Mouse (Mus musculus): ENCODE results near the gene Trmt2a. TPM values are rescaled to one million over a fixed set of nuclear protein-coding genes. Genes with fewer than 3 reads are reported as not detected.

The Trmt2a gene
- 3.7 and 3.8 TPM in 2 replicates for polyA plus RNA-seq (2012)

DNA sequence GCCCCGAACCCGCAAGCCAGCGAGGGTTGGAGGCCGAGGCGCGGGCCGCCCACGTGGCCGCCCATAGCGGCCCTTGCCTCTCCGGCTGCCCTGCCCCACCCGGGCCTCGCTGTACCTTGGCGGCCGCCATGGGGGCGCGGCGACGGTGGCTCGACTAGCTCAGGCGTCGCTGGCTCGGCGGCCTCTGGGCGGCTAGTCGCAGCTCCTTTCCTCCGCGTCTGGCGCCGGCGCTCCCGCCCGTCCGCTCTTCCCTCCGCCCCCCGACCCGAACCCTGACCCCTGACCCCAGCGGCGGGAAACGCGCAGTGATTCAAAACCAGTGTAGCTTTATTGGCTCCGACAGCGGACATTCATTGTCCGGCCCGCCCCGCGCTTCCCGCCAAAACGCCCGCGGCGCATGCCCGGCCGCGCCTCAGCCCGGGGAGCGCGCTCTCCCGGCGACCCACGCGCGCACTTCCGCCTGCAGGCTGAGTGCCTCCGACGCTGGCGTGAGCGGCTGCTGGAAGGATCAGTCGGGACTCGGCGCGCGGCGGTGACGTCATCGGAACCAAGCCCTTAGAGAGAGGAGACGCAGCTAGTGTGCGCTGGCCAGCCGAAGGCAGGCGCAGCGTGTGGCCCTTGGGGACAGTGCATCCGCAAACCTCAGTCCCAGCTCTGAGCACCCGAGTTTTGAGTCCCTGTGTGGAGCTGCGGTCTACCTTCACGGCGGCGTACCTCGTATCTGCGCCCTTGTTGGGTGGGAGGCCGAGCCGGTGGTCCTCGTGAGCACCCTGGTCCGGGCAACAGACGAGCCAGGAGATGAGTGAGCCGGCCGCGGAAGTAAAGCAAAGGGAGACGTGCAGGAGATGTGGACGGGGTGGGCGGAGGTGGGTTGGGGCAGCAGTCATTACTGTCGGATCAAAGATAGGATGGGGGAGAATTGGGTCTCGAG is at the start of gene Trmt2a, which contains the start of gene Ranbp1:
Trmt2a (plus strand) TSS at position 247 of the 931 bp plus-strand sequence.
Ranbp1 (minus strand) TSS at position 300 of the 931 bp plus-strand sequence.
- TF ChIP-seq GATA1 (IDR thresholded peaks at IDR 0.05; ENCODE audit: low read length): no peak
- no peak for TF ChIP-seq TAL1 (IDR thresholded peaks at IDR 0.05; ENCODE audit: low read length)
- Histone ChIP-seq H3K27me3 (ENCODE audit: control insufficient read depth) (no peaks in the 10 kb centered on the region), H3K9me3 (ENCODE audit: control insufficient read depth, low read length) (no peaks in the 10 kb centered on the region), H3K36me3 (ENCODE audit: control insufficient read depth) (peaks cover 80% of the 10 kb centered on the region), H3K4me1 (ENCODE audit: control insufficient read depth) (peaks cover 63% of the 10 kb centered on the region), H3K4me3 (replicated peaks) (peak within 1 kb of the TSS; percentile 79)

DNA sequence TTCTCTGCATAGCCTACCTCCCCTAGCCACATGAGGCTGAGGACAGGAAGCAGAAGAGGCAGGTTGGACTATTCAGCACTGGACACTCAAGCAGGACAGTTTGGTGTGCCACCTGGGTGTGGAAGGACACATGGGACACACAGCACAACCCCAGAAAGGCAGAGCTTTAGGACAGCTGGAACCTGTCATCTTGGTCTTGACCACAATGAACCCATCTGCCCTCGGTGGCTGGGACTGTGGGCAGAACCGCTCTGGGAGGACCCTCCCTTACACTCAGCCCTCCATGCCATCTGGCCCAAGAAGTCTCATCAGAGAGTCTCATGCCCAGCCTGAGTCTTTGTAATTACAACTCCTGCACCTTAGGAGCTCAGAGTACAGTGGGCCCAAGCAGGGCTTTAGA is 48.4 kb upstream of the Trmt2a start:
- TF ChIP-seq TAL1 (IDR thresholded peaks at IDR 0.05; ENCODE audit: low read length): no peak
- no peak for TF ChIP-seq GATA1 (IDR thresholded peaks at IDR 0.05; ENCODE audit: low read length)
- Histone ChIP-seq H3K4me3 (replicated peaks) (no peak overlapping the region), H3K36me3 (ENCODE audit: control insufficient read depth) (no peaks in the 10 kb centered on the region), H3K27me3 (ENCODE audit: control insufficient read depth) (no peaks in the 10 kb centered on the region), H3K4me1 (ENCODE audit: control insufficient read depth) (no peaks in the 10 kb centered on the region), H3K9me3 (ENCODE audit: control insufficient read depth, low read length) (no peaks in the 10 kb centered on the region)

DNA sequence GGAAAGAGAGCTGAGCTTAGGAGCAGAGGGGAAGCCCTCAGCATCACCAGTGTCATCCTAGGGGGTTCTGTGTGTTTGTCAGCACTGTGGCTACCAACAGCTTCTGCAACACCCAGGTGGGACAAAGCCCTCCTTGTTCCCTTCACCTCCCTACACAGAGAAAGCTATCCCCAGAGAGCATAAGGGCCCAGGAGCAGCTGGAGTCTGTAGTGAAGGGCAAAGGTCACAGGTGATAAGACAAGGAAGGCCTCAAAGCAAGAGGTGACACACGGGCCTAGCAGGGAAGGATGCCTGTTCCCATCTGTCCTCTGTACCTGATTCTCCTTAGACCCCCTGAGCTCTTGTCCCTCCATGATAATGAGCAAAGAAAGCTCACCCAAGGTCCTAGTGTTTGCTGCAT is 46.9 kb upstream of the Trmt2a start:
- Histone ChIP-seq H3K4me3 (replicated peaks) (no peak overlapping the region), H3K4me1 (ENCODE audit: control insufficient read depth) (no peaks in the 10 kb centered on the region), H3K9me3 (ENCODE audit: control insufficient read depth, low read length) (no peaks in the 10 kb centered on the region), H3K36me3 (ENCODE audit: control insufficient read depth) (no peaks in the 10 kb centered on the region), H3K27me3 (ENCODE audit: control insufficient read depth) (no peaks in the 10 kb centered on the region; the same call in 1 of the 2 replicates)
- no peak for TF ChIP-seq TAL1 (IDR thresholded peaks at IDR 0.05; ENCODE audit: low read length)
- TF ChIP-seq GATA1 (IDR thresholded peaks at IDR 0.05; ENCODE audit: low read length): no peak

DNA sequence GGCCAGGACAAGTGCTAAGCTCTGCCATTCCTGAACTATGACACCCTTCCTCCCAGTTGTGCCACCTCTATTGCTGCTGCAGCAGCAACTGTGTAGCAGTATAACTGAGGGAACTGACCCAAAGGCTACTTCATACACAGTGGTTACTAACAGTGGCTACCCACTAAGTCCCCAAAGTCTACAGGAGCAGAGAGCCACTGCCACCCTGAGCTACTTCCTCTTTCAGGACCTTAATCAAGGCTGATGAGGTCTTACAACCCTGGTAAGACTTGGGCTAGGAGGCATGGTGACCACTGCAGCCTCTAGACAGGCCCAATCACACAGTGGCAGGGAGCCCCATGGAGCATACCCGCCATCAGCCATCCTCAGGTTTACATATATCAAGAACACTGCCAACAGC is 46.4 kb upstream of the Trmt2a start:
- H3K36me3 ChIP-seq (ENCODE audit: control insufficient read depth): no peaks in the 10 kb centered on the region
- TF ChIP-seq TAL1 (IDR thresholded peaks at IDR 0.05; ENCODE audit: low read length): no peak
- no peak for TF ChIP-seq GATA1 (IDR thresholded peaks at IDR 0.05; ENCODE audit: low read length)
- H3K27me3 ChIP-seq (ENCODE audit: control insufficient read depth): no peaks in the 10 kb centered on the region; the same call in 1 of the 2 replicates
- no peaks in the 10 kb centered on the region for H3K4me1 ChIP-seq (ENCODE audit: control insufficient read depth)
- no peaks in the 10 kb centered on the region for H3K9me3 ChIP-seq (ENCODE audit: control insufficient read depth, low read length)
- H3K4me3 ChIP-seq (replicated peaks): no peak overlapping the region

DNA sequence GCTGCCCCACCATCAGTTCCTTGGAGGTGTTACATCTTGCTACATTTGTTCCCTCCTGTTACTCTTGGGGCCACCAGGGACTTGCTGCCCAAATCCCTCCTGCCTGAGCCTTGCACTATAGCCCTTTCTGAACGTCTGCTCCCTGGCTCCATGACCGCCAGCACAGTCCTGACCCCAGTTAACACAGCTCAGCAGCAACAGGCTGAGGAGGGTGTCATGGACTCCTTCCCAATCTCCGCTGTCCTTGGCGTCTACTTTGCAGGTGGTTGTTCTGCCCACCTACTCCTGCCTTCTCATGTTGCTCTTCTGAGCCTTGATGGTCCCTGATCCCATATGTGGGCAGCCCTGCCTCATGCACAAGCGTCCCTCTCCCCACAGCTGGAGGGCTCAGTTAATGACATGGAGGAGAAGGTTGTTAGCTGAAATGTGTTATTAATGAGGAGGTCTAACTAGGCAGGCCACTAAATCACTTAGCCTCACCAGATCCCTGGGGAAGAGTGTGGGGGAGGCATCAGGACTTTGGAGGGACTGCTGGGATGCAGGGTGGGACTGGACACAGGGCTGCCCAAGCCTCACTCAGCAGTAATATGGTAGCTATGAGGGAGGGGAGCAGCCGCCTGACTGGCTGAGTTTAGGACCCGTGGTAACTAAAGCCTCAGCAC is 44.9 kb upstream of the Trmt2a start:
- no peaks in the 10 kb centered on the region; the same call in 1 of the 2 replicates for H3K27me3 ChIP-seq (ENCODE audit: control insufficient read depth)
- H3K4me3 ChIP-seq (replicated peaks): no peak overlapping the region
- no peaks in the 10 kb centered on the region for H3K9me3 ChIP-seq (ENCODE audit: control insufficient read depth, low read length)
- no peaks in the 10 kb centered on the region for H3K36me3 ChIP-seq (ENCODE audit: control insufficient read depth)
- H3K4me1 ChIP-seq (ENCODE audit: control insufficient read depth): no peaks in the 10 kb centered on the region
- TF ChIP-seq GATA1 (IDR thresholded peaks at IDR 0.05; ENCODE audit: low read length): no peak
- TF ChIP-seq TAL1 (IDR thresholded peaks at IDR 0.05; ENCODE audit: low read length): 0 out of 3 replicates have a peak, but pooled peaks have one; percentile 2

DNA sequence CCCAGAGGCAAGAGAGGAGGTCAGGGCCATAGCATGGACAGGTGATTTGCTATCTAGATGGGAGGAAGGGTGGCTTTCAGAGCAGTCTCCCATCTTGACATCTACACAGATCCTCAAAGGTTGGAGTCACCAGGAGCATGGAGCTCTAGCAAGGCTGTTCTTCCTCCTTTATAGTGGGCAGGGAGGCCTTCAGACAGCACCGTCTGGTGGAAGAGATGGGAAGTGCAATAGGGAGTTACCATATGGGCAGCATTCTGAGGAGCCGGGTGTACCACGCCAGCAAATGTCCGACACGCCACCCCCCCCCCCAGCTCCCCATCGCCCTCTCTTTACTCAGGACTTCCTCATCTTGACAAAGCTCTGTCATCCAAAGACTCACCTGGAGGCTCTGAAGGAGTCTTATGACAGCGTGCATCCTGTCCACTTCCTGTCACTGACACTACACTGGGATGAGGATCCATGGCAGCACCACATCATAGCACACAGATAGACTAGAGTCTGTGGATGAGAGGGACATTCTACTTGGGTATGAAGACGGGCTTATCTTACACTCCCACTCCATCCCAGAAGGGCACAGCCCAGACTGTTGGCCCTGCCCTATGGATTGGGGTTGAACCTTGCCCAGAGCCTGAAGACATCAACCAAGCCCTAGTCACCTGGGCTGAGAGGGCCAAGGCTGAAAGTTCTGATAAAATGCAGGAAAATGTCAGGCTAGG is 37.6 kb upstream of the Trmt2a start:
- TF ChIP-seq GATA1 (IDR thresholded peaks at IDR 0.05; ENCODE audit: low read length) (no peak), TAL1 (IDR thresholded peaks at IDR 0.05; ENCODE audit: low read length) (no peak)
- Histone ChIP-seq H3K27me3 (ENCODE audit: control insufficient read depth) (no peaks in the 10 kb centered on the region; the same call in 1 of the 2 replicates), H3K4me3 (replicated peaks) (no peak overlapping the region), H3K4me1 (ENCODE audit: control insufficient read depth) (peaks cover 5% of the 10 kb centered on the region), H3K9me3 (ENCODE audit: control insufficient read depth, low read length) (no peaks in the 10 kb centered on the region), H3K36me3 (ENCODE audit: control insufficient read depth) (no peaks in the 10 kb centered on the region)

DNA sequence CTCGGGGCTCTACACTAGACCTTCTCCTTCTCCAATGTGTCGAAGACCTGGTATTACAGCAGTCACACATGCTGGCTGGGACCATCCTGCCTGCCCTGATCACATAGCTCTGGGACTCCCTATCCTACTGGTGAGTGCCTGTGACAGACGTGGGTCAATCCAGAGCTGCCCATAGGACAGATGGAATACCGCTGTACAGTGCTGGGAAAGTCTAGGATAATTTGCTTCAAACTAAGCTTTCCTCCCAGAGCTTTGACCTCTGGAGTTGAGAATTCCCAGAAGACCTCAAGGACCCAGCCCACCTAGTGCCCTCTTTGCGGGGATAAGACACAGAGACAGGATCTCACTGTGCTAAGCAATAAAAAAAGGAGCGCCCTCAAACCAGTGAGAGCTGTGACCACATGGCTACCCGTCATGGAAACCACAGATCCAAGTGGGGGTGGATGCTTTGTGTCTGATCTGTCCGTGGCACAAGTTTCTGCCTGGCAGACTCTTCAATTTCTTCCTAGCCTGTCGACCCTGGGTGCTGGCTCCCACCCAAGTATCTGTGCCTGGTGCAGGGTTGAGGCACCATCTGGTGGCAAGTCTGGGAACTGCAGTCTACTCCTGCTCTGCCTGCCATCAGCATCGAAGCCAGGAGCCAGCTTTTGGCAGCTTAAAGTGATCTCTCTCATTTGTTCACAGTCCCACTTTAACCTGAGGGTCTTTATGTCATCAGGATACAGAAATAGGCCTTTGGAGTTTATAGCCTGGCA is 36.9 kb upstream of the Trmt2a start:
- peaks cover 5% of the 10 kb centered on the region for H3K4me1 ChIP-seq (ENCODE audit: control insufficient read depth)
- no peaks in the 10 kb centered on the region for H3K36me3 ChIP-seq (ENCODE audit: control insufficient read depth)
- H3K27me3 ChIP-seq (ENCODE audit: control insufficient read depth): no peaks in the 10 kb centered on the region; the same call in 1 of the 2 replicates
- no peak overlapping the region for H3K4me3 ChIP-seq (replicated peaks)
- H3K9me3 ChIP-seq (ENCODE audit: control insufficient read depth, low read length): no peaks in the 10 kb centered on the region
- no peak for TF ChIP-seq GATA1 (IDR thresholded peaks at IDR 0.05; ENCODE audit: low read length)
- no peak for TF ChIP-seq TAL1 (IDR thresholded peaks at IDR 0.05; ENCODE audit: low read length)

DNA sequence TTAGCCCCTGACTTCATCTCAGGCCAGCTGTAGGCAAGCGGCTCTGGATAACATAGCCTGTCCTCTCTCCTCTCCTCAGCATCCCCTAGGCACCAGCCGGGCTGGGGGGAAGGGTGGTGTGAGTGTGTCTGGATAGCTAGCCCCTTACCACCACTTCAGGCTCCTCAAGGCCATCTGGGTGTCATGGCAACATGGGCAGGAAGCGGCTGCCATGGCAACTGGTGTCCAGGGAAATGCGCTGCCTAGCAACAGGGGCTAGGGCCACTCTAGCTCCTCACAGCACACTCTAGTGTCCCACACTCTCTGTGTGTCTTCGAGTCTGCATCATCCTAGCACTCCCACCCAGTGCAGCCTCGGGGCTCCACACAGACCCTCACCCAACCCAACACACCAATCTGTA is 34.8 kb upstream of the Trmt2a start:
- no peaks in the 10 kb centered on the region; the same call in 1 of the 2 replicates for H3K27me3 ChIP-seq (ENCODE audit: control insufficient read depth)
- no peaks in the 10 kb centered on the region for H3K36me3 ChIP-seq (ENCODE audit: control insufficient read depth)
- peaks cover 5% of the 10 kb centered on the region for H3K4me1 ChIP-seq (ENCODE audit: control insufficient read depth)
- H3K9me3 ChIP-seq (ENCODE audit: control insufficient read depth, low read length): no peaks in the 10 kb centered on the region
- TF ChIP-seq GATA1 (IDR thresholded peaks at IDR 0.05; ENCODE audit: low read length) (no peak), TAL1 (IDR thresholded peaks at IDR 0.05; ENCODE audit: low read length) (no peak)
- H3K4me3 ChIP-seq (replicated peaks): no peak overlapping the region

Data from erythroblast, embryonic 14.5 days (primary cell).